Mouse (Mus musculus): ENCODE data around the gene Fam19a1. TPM values are rescaled to one million over a fixed set of nuclear protein-coding genes. Genes with fewer than 3 reads are reported as not detected.
"Not testable (repeated sequence)": the region's sequence is repeated elsewhere in the genome, so short reads cannot be mapped to it uniquely, and the experiment has no call there.

Gene Fam19a1
- polyA plus RNA-seq, 1 experiment from 2014 or later: 1.7 TPM

- no peak for TF ChIP-seq CTCF (IDR thresholded peaks at IDR 0.05; ENCODE audit: low read depth)
- H3K27ac ChIP-seq (ENCODE audit: low read depth, low read length): no peak overlapping the region
- no peak overlapping the region for H3K9ac ChIP-seq (ENCODE audit: low read depth, low read length)
- no peaks in the 10 kb centered on the region for H3K27me3 ChIP-seq (replicated peaks; ENCODE audit: control insufficient read depth, insufficient read depth, low read length)
- no peak for ATAC-seq
- no peaks in the 10 kb centered on the region for H3K9me3 ChIP-seq (ENCODE audit: control insufficient read depth)
- no peak overlapping the region for H3K4me2 ChIP-seq (replicated peaks; ENCODE audit: low read depth)
- no peaks in the 10 kb centered on the region for H3K36me3 ChIP-seq (ENCODE audit: control insufficient read depth, insufficient read depth)
- H3K4me1 ChIP-seq (replicated peaks; ENCODE audit: control insufficient read depth, insufficient read depth, low read length): no peaks in the 10 kb centered on the region
- H3K4me3 ChIP-seq (ENCODE audit: low read depth, low read length): no peak overlapping the region
These were observed 54.1 kb downstream of the Fam19a1 start for GRCm38 (mm10) chr6:96167031-96167430.

GRCm38 (mm10) chr6:96173681-96174080 lies 60.7 kb downstream of the Fam19a1 start:
- Histone ChIP-seq H3K27me3 (replicated peaks; ENCODE audit: control insufficient read depth, insufficient read depth, low read length) (no peaks in the 10 kb centered on the region), H3K4me2 (replicated peaks; ENCODE audit: low read depth) (no peak overlapping the region), H3K4me3 (ENCODE audit: low read depth, low read length) (no peak overlapping the region), H3K9ac (ENCODE audit: low read depth, low read length) (no peak overlapping the region), H3K4me1 (replicated peaks; ENCODE audit: control insufficient read depth, insufficient read depth, low read length) (no peaks in the 10 kb centered on the region), H3K9me3 (ENCODE audit: control insufficient read depth) (no peaks in the 10 kb centered on the region), H3K27ac (ENCODE audit: low read depth, low read length) (no peak overlapping the region), H3K36me3 (ENCODE audit: control insufficient read depth, insufficient read depth) (no peaks in the 10 kb centered on the region)
- ATAC-seq: no peak
- WGBS: 62% methylated on average over 3 of the region's 3 CpGs
- TF ChIP-seq CTCF (IDR thresholded peaks at IDR 0.05; ENCODE audit: low read depth): no peak

DNA sequence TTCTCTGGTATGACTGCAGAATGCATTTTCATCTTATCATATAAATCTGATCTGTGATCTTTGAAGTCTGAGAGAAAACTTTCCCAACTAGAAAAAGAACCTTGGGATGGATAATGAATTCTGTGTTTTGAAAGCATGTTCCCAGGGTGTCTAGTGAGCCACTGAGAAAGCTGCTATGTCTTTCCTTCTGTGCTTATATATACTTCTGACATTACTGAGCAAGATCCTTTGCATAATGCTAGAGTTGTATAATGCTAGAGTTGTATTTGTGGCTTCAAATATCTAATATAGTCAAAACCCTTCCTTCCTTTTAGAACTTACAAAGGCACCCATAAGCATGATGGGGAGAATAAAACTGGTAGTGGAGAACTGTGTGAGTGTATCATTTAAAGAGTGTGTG lies 65.6 kb downstream of the Fam19a1 start:
- no peak for ATAC-seq
- H3K36me3 ChIP-seq (ENCODE audit: control insufficient read depth, insufficient read depth): no peaks in the 10 kb centered on the region
- H3K9me3 ChIP-seq (ENCODE audit: control insufficient read depth): no peaks in the 10 kb centered on the region
- TF ChIP-seq CTCF (IDR thresholded peaks at IDR 0.05; ENCODE audit: low read depth): no peak
- no peak overlapping the region for H3K4me2 ChIP-seq (replicated peaks; ENCODE audit: low read depth)
- H3K27ac ChIP-seq (ENCODE audit: low read depth, low read length): no peak overlapping the region
- H3K4me1 ChIP-seq (replicated peaks; ENCODE audit: control insufficient read depth, insufficient read depth, low read length): no peaks in the 10 kb centered on the region
- no peak overlapping the region for H3K9ac ChIP-seq (ENCODE audit: low read depth, low read length)
- H3K4me3 ChIP-seq (ENCODE audit: low read depth, low read length): no peak overlapping the region
- H3K27me3 ChIP-seq (replicated peaks; ENCODE audit: control insufficient read depth, insufficient read depth, low read length): no peaks in the 10 kb centered on the region

GRCm38 (mm10) chr6:96183392-96183791 lies 70.4 kb downstream of the Fam19a1 start:
- Histone ChIP-seq H3K4me3 (ENCODE audit: low read depth, low read length) (no peak overlapping the region), H3K4me2 (replicated peaks; ENCODE audit: low read depth) (no peak overlapping the region), H3K27ac (ENCODE audit: low read depth, low read length) (no peak overlapping the region), H3K27me3 (replicated peaks; ENCODE audit: control insufficient read depth, insufficient read depth, low read length) (no peaks in the 10 kb centered on the region), H3K36me3 (ENCODE audit: control insufficient read depth, insufficient read depth) (no peaks in the 10 kb centered on the region), H3K9me3 (ENCODE audit: control insufficient read depth) (no peaks in the 10 kb centered on the region), H3K4me1 (replicated peaks; ENCODE audit: control insufficient read depth, insufficient read depth, low read length) (no peaks in the 10 kb centered on the region), H3K9ac (ENCODE audit: low read depth, low read length) (no peak overlapping the region)
- TF ChIP-seq CTCF (IDR thresholded peaks at IDR 0.05; ENCODE audit: low read depth): no peak
- ATAC-seq: no peak
- WGBS: 79% methylated on average over 4 of the region's 4 CpGs

GRCm38 (mm10) chr6:96186517-96186916 lies 73.6 kb downstream of the Fam19a1 start:
- WGBS: 81% methylated on average over 2 of the region's 2 CpGs
- TF ChIP-seq CTCF (IDR thresholded peaks at IDR 0.05; ENCODE audit: low read depth): no peak
- Histone ChIP-seq H3K4me3 (ENCODE audit: low read depth, low read length) (no peak overlapping the region), H3K4me2 (replicated peaks; ENCODE audit: low read depth) (no peak overlapping the region), H3K9me3 (ENCODE audit: control insufficient read depth) (no peaks in the 10 kb centered on the region), H3K27me3 (replicated peaks; ENCODE audit: control insufficient read depth, insufficient read depth, low read length) (no peaks in the 10 kb centered on the region), H3K4me1 (replicated peaks; ENCODE audit: control insufficient read depth, insufficient read depth, low read length) (no peaks in the 10 kb centered on the region), H3K36me3 (ENCODE audit: control insufficient read depth, insufficient read depth) (no peaks in the 10 kb centered on the region), H3K27ac (ENCODE audit: low read depth, low read length) (no peak overlapping the region), H3K9ac (ENCODE audit: low read depth, low read length) (no peak overlapping the region)
- no peak for ATAC-seq

DNA sequence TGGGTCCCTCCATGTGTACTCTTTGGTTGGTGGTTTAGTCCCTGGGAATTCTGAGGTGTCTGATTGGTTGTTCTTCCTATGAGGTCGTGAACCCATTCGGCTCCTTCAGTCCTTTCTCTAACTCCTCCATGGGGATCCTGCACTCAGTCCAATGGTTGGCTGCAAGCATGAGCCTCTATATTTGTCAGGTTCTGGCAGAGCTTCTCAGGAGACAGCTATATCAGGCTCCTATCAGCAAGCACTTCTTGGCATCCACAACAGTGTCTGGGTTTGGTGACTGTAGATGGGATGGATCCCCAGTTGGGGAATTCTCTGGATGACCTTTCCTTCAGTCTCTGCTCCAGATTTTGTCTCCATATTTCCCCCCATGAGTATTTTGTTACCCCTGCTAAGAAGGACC lies 86.0 kb downstream of the Fam19a1 start:
- H3K4me2 ChIP-seq (replicated peaks; ENCODE audit: low read depth); H3K4me1 ChIP-seq (replicated peaks; ENCODE audit: control insufficient read depth, insufficient read depth, low read length); H3K9me3 ChIP-seq (ENCODE audit: control insufficient read depth); H3K9ac ChIP-seq (ENCODE audit: low read depth, low read length); H3K27me3 ChIP-seq (replicated peaks; ENCODE audit: control insufficient read depth, insufficient read depth, low read length); ATAC-seq; H3K36me3 ChIP-seq (ENCODE audit: control insufficient read depth, insufficient read depth); H3K27ac ChIP-seq (ENCODE audit: low read depth, low read length); H3K4me3 ChIP-seq (ENCODE audit: low read depth, low read length): not testable (repeated sequence)
- 91% methylated on average over 2 of the region's 2 CpGs for WGBS

GRCm38 (mm10) chr6:96205395-96205794 lies 92.4 kb downstream of the Fam19a1 start:
- Histone ChIP-seq H3K4me1 (replicated peaks; ENCODE audit: control insufficient read depth, insufficient read depth, low read length) (no peaks in the 10 kb centered on the region), H3K27ac (ENCODE audit: low read depth, low read length) (no peak overlapping the region), H3K9ac (ENCODE audit: low read depth, low read length) (no peak overlapping the region), H3K9me3 (ENCODE audit: control insufficient read depth) (no peaks in the 10 kb centered on the region), H3K36me3 (ENCODE audit: control insufficient read depth, insufficient read depth) (no peaks in the 10 kb centered on the region), H3K4me3 (ENCODE audit: low read depth, low read length) (no peak overlapping the region), H3K4me2 (replicated peaks; ENCODE audit: low read depth) (no peak overlapping the region), H3K27me3 (replicated peaks; ENCODE audit: control insufficient read depth, insufficient read depth, low read length) (no peaks in the 10 kb centered on the region)
- WGBS: 59% methylated on average over 2 of the region's 2 CpGs
- 0 out of 2 replicates have a peak, but pooled peaks have one; percentile 53 for ATAC-seq
- TF ChIP-seq CTCF (IDR thresholded peaks at IDR 0.05; ENCODE audit: low read depth): no peak

All from intestine, postnatal 0 days (tissue).